Mouse (Mus musculus): ENCODE results near the gene BC049730.

GRCm38 (mm10) chr7:24664959-24665358 is 44.1 kb upstream of the BC049730 start:
- TF ChIP-seq POLR2A (IDR thresholded peaks at IDR 0.05; ENCODE audit: low read depth, low read length) = no peak
- no peak for TF ChIP-seq CTCF (IDR thresholded peaks at IDR 0.05; ENCODE audit: borderline replicate concordance, insufficient read depth, low read length)
